Comparison of ENCODE assay signal across 17 mouse cellular contexts in genomic region chr4:142792606-142792970, GRCm38 (mm10).
A peak's percentile ranks its signal among the peaks of the same experiment; 100 is the strongest.
DNase-seq lines count a peak whose midpoint lies in the region; ATAC-seq lines count a peak whose summit lies in the region.
"Had no signal": no experiment of that assay in that cellular context is flagged by ENCODE, and none has a peak within 500 bp of the region (broad histone marks: within the 10 kb centered on the region; RNA-seq: fewer than 3 reads in every experiment).

No protein-coding gene starts in this region.

- H3K9me3 ChIP-seq in forebrain, embryonic 11.5 days (ENCODE audit: control insufficient read depth, low read length) = no peaks in the 10 kb centered on the region
- no peaks in the 10 kb centered on the region for H3K9me3 ChIP-seq in forebrain, embryonic 15.5 days
- H3K9me3 ChIP-seq: embryonic facial prominence, embryonic 13.5 days; embryonic facial prominence, embryonic 15.5 days; forebrain, embryonic 10.5 days; forebrain, embryonic 13.5 days had no signal

- no peak overlapping the region for H3K9ac ChIP-seq in forebrain, embryonic 11.5 days (ENCODE audit: low read length)
- H3K9ac ChIP-seq in forebrain, embryonic 15.5 days (replicated peaks) = no peak overlapping the region
- H3K9ac ChIP-seq: embryonic facial prominence, embryonic 13.5 days; embryonic facial prominence, embryonic 15.5 days; forebrain, embryonic 13.5 days had no signal

- no peaks in the 10 kb centered on the region for H3K36me3 ChIP-seq in forebrain, embryonic 11.5 days (ENCODE audit: control insufficient read depth, insufficient read depth, low read length)
- no peaks in the 10 kb centered on the region for H3K36me3 ChIP-seq in forebrain, embryonic 15.5 days
- H3K36me3 ChIP-seq: embryonic facial prominence, embryonic 13.5 days; embryonic facial prominence, embryonic 15.5 days; forebrain, embryonic 10.5 days had no signal

- H3K4me3 ChIP-seq in forebrain, embryonic 11.5 days (ENCODE audit: low read depth, low read length) = no peak overlapping the region
- no peak overlapping the region for H3K4me3 ChIP-seq in forebrain, embryonic 15.5 days
- H3K4me3 ChIP-seq: embryonic facial prominence, embryonic 13.5 days; embryonic facial prominence, embryonic 15.5 days; erythroblast, embryonic 14.5 days; forebrain, embryonic 10.5 days; forebrain, embryonic 13.5 days had no signal

- ATAC-seq in forebrain, embryonic 11.5 days (replicated peaks; ENCODE audit: low FRiP score) = no peak
- no peak for ATAC-seq in forebrain, embryonic 15.5 days (replicated peaks)
- 0 out of 2 replicates have a peak, but pooled peaks have one; percentile 32 for ATAC-seq in common myeloid progenitor, adult 5-6 weeks (replicated peaks; ENCODE audit: low read depth, poor library complexity, severe bottlenecking)
- ATAC-seq: forebrain, embryonic 13.5 days; forebrain, embryonic 16.5 days had no signal

- 94% methylated on average over 2 of the region's 2 CpGs for WGBS in forebrain, embryonic 11.5 days
- WGBS in forebrain, embryonic 15.5 days = 80% methylated on average over 2 of the region's 2 CpGs

- DNase-seq in cerebellum, adult 9-11 months = peak; percentile 21
- no peak for DNase-seq in cerebellum, adult 11-12 months
- DNase-seq in forebrain, embryonic 11.5 days (ENCODE audit: low spot score) = peak; percentile 16
- peak; percentile 30 for DNase-seq in brain, adult 2 months (ENCODE audit: low read depth, low spot score)
- DNase-seq in kidney, adult 18-20 months = no peak
- DNase-seq: adrenal gland, adult 2 months; adrenal gland, postnatal 10 days; adrenal gland, postnatal 25 days; embryo, embryonic 11 days had no signal

- no peak overlapping the region for H3K27ac ChIP-seq in forebrain, embryonic 11.5 days (ENCODE audit: low read depth, low read length)
- H3K27ac ChIP-seq in forebrain, embryonic 15.5 days (replicated peaks) = no peak overlapping the region
- H3K27ac ChIP-seq: embryonic facial prominence, embryonic 13.5 days; embryonic facial prominence, embryonic 15.5 days; forebrain, embryonic 10.5 days; forebrain, embryonic 13.5 days had no signal

- no peaks in the 10 kb centered on the region for H3K27me3 ChIP-seq in forebrain, embryonic 11.5 days (ENCODE audit: control insufficient read depth, insufficient read depth, low read length)
- no peaks in the 10 kb centered on the region for H3K27me3 ChIP-seq in forebrain, embryonic 15.5 days
- H3K27me3 ChIP-seq: embryonic facial prominence, embryonic 13.5 days; embryonic facial prominence, embryonic 15.5 days; forebrain, embryonic 13.5 days had no signal

- H3K4me2 ChIP-seq in forebrain, embryonic 11.5 days (ENCODE audit: low read depth, low read length, severe bottlenecking) = no peak overlapping the region
- no peak overlapping the region for H3K4me2 ChIP-seq in forebrain, embryonic 15.5 days (replicated peaks)
- H3K4me2 ChIP-seq: embryonic facial prominence, embryonic 13.5 days; embryonic facial prominence, embryonic 15.5 days; forebrain, embryonic 13.5 days had no signal

- H3K4me1 ChIP-seq in forebrain, embryonic 11.5 days (replicated peaks; ENCODE audit: control insufficient read depth, insufficient read depth, low read length) = no peaks in the 10 kb centered on the region
- no peaks in the 10 kb centered on the region for H3K4me1 ChIP-seq in forebrain, embryonic 15.5 days
- H3K4me1 ChIP-seq: forebrain, embryonic 10.5 days; forebrain, embryonic 13.5 days had no signal

Comparison
In these comparisons a context has a peak if more than half of its experiments do, and no peak if none do; other contexts are left out.
1. DNase-seq: peak in cerebellum, adult 9-11 months (single experiment), forebrain, embryonic 11.5 days (single experiment) and brain, adult 2 months (single experiment); none in cerebellum, adult 11-12 months (single experiment) and kidney, adult 18-20 months (single experiment).